In the genomic region with DNA sequence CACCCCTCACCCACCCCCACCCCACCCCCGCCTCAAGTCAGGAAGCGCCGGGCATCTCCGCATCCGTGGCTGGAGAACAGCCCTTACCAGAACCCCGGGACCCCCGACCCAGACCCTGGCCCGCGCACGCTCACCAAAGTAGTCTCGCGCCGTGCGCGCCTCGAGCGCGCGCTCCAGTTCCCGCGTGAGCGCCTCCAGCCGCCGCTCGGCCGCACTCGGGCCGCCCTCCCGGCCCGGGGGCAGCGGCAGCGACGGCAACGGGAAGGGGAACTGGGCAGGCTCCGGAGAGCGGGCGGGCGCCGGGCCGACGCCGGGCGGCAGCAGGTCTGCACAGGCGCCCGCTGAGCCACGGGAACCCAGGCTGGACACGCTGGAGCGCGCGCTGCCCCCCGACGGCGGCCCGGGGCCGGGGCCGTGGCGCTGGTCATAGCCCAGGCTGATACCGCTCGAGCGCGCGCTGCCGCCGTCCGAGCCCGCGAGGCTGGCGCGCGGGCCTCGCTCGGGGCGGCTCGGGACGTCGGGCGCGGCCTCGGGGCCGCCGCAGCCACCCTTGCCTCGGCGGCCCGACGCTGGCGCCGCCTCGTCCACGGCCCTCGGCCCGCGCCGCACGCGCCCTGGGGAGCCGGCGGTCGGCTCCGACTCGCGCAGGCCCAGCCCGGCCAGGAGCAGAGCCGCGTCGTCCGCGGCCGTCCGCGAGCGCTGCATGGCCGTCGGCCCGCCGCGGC, we compare ENCODE assay signal across 8 mouse cellular contexts. TPM values are rescaled to one million over a fixed set of nuclear protein-coding genes. Genes with fewer than 3 reads are reported as not detected.
A peak's percentile ranks its signal among the peaks of the same experiment; 100 is the strongest.
DNase-seq lines count a peak whose midpoint lies in the region; ATAC-seq and TF ChIP-seq lines count a peak whose summit lies in the region.

No protein-coding gene starts in this region.

- DNase-seq in cerebellum, postnatal 25 days: peak; percentile 15 to 31
- DNase-seq in cerebellum, postnatal 36 days: no peak
- DNase-seq in Patski (ENCODE audit: low read depth, low spot score): no peak
- peak; percentile 49 for DNase-seq in forebrain, embryonic 14.5 days (ENCODE audit: low spot score)
- peak; percentile 68 for DNase-seq in intestine, embryonic 14.5 days (ENCODE audit: low spot score)
- peak; percentile 31 for DNase-seq in liver, postnatal 0 days
- peak; percentile 57 for DNase-seq in retina, embryonic 14.5 days (ENCODE audit: low spot score)
- DNase-seq in frontal cortex, postnatal 25 days (ENCODE audit: low spot score in 2 of 2): no peak

- peak overlapping the region; percentile 59 for H3K4me2 ChIP-seq in forebrain, embryonic 14.5 days (ENCODE audit: low read length)
- H3K4me2 ChIP-seq in intestine, embryonic 14.5 days (ENCODE audit: low read length): peak overlapping the region; percentile 68
- H3K4me2 ChIP-seq in liver, postnatal 0 days (ENCODE audit: low read depth, low read length): peak overlapping the region; percentile 74

- TF ChIP-seq CTCF in Patski (IDR thresholded peaks at IDR 0.05): no peak
- no peak for TF ChIP-seq CTCF in liver, postnatal 0 days (IDR thresholded peaks at IDR 0.05; ENCODE audit: low read depth)

- no peaks in the 10 kb centered on the region for H3K27me3 ChIP-seq in Patski
- H3K27me3 ChIP-seq in forebrain, embryonic 14.5 days (replicated peaks; ENCODE audit: control insufficient read depth, insufficient read depth, low read length): no peaks in the 10 kb centered on the region
- no peaks in the 10 kb centered on the region for H3K27me3 ChIP-seq in intestine, embryonic 14.5 days (replicated peaks; ENCODE audit: control insufficient read depth, insufficient read depth, low read length)
- peaks cover 20% of the 10 kb centered on the region for H3K27me3 ChIP-seq in liver, postnatal 0 days (ENCODE audit: insufficient read depth, low read length)

- peaks cover 12% of the 10 kb centered on the region; the same call in 1 of the 2 replicates for H3K4me1 ChIP-seq in forebrain, embryonic 14.5 days (ENCODE audit: control insufficient read depth, insufficient read depth, low read length)
- peaks cover 19% of the 10 kb centered on the region for H3K4me1 ChIP-seq in intestine, embryonic 14.5 days (replicated peaks; ENCODE audit: control insufficient read depth, insufficient read depth, low read length)
- H3K4me1 ChIP-seq in liver, postnatal 0 days (ENCODE audit: insufficient read depth): no peaks in the 10 kb centered on the region

- peak; percentile 40 for ATAC-seq in Patski
- ATAC-seq in forebrain, embryonic 14.5 days: peak; percentile 76
- peak; percentile 64 for ATAC-seq in intestine, embryonic 14.5 days (replicated peaks; ENCODE audit: low FRiP score, low TSS enrichment, low read depth)
- peak; percentile 80 for ATAC-seq in liver, postnatal 0 days

- no peak for TF ChIP-seq EP300 in liver, postnatal 0 days (IDR thresholded peaks at IDR 0.05; ENCODE audit: low read depth)

- POLR2A ChIA-PET in Patski (lab: Charles Lee): no interaction called here

- in situ Hi-C loops in Patski (cut with MboI; ENCODE audit: low pct_unique_long_range_greater_than_20kb): no loop called here

- peak overlapping the region; percentile 54; the same call in 1 of the 2 replicates for H3K27ac ChIP-seq in forebrain, embryonic 14.5 days (ENCODE audit: low read depth, low read length)
- peak overlapping the region; percentile 84 for H3K27ac ChIP-seq in intestine, embryonic 14.5 days (ENCODE audit: low read depth)
- H3K27ac ChIP-seq in liver, postnatal 0 days (ENCODE audit: low read depth): peak overlapping the region; percentile 36

- H3K9ac ChIP-seq in forebrain, embryonic 14.5 days (ENCODE audit: low read length): peak overlapping the region; percentile 84
- H3K9ac ChIP-seq in intestine, embryonic 14.5 days (ENCODE audit: low read length): peak overlapping the region; percentile 96
- peak overlapping the region; percentile 74 for H3K9ac ChIP-seq in liver, postnatal 0 days (replicated peaks)

- H3K4me3 ChIP-seq in forebrain, embryonic 14.5 days (ENCODE audit: low read depth, low read length): peak overlapping the region; percentile 74
- H3K4me3 ChIP-seq in intestine, embryonic 14.5 days (ENCODE audit: low read depth, low read length): peak overlapping the region; percentile 71
- peak overlapping the region; percentile 57 for H3K4me3 ChIP-seq in liver, postnatal 0 days (ENCODE audit: low read depth, low read length)

- no peaks in the 10 kb centered on the region for H3K9me3 ChIP-seq in forebrain, embryonic 14.5 days (replicated peaks; ENCODE audit: control insufficient read depth, low read length)
- no peaks in the 10 kb centered on the region for H3K9me3 ChIP-seq in intestine, embryonic 14.5 days (ENCODE audit: control insufficient read depth, low read length)
- H3K9me3 ChIP-seq in liver, postnatal 0 days (ENCODE audit: low read length): no peaks in the 10 kb centered on the region

- CTCF ChIA-PET in Patski (lab: Charles Lee): no interaction called here

- WGBS in forebrain, embryonic 14.5 days: under 1% methylated on average over 81 of the region's 116 CpGs
- under 1% methylated on average over 63 of the region's 116 CpGs for WGBS in intestine, embryonic 14.5 days
- 1% methylated on average over 47 of the region's 116 CpGs for WGBS in liver, postnatal 0 days (ENCODE audit: insufficient replicate concordance)

- H3K36me3 ChIP-seq in forebrain, embryonic 14.5 days (ENCODE audit: control insufficient read depth, insufficient read depth, low read length): no peaks in the 10 kb centered on the region
- H3K36me3 ChIP-seq in intestine, embryonic 14.5 days (ENCODE audit: control insufficient read depth, insufficient read depth, low read length): 0 out of 2 replicates have a peak, but pooled peaks cover 4% of the 10 kb centered on the region
- no peaks in the 10 kb centered on the region for H3K36me3 ChIP-seq in liver, postnatal 0 days (replicated peaks; ENCODE audit: insufficient read depth, low read length)

RNA-seq across cellular contexts. Expression of a gene that starts 0.6 kb away (rescaled TPM):
- 51.1 TPM for polyA plus RNA-seq in Patski (2021)
- polyA plus RNA-seq in forebrain, embryonic 14.5 days (2014; fragmentation: Nextera tagmentation; extraction: Ambion mirVana): 3.3 and 4.2 TPM in 2 replicates
- 5.3 and 5.5 TPM in 2 replicates for polyA plus RNA-seq in intestine, embryonic 14.5 days (2014; fragmentation: Nextera tagmentation; extraction: Ambion mirVana)
- 0.94 and 1.5 TPM in 2 replicates for polyA plus RNA-seq in liver, postnatal 0 days (2015; fragmentation: Nextera tagmentation; extraction: Ambion mirVana)

RNA-seq across cellular contexts. Expression of a gene that starts 36.9 kb away (rescaled TPM):
- 118 TPM for polyA plus RNA-seq in Patski (2021)
- polyA plus RNA-seq in forebrain, embryonic 14.5 days (2014; fragmentation: Nextera tagmentation; extraction: Ambion mirVana): 199 and 213 TPM in 2 replicates
- 187 and 201 TPM in 2 replicates for polyA plus RNA-seq in intestine, embryonic 14.5 days (2014; fragmentation: Nextera tagmentation; extraction: Ambion mirVana)
- polyA plus RNA-seq in liver, postnatal 0 days (2015; fragmentation: Nextera tagmentation; extraction: Ambion mirVana): 42.1 and 50.0 TPM in 2 replicates

RNA-seq across cellular contexts. Expression of a gene that starts 37.3 kb away (rescaled TPM):
- polyA plus RNA-seq in Patski (2021): not detected
- polyA plus RNA-seq in forebrain, embryonic 14.5 days (2014; fragmentation: Nextera tagmentation; extraction: Ambion mirVana): not detected in 2 replicates
- not detected in 2 replicates for polyA plus RNA-seq in intestine, embryonic 14.5 days (2014; fragmentation: Nextera tagmentation; extraction: Ambion mirVana)
- polyA plus RNA-seq in liver, postnatal 0 days (2015; fragmentation: Nextera tagmentation; extraction: Ambion mirVana): not detected in 2 replicates

Comparison
In these comparisons a context has a peak if more than half of its experiments do, and no peak if none do; other contexts are left out.
1. DNase-seq: peak in cerebellum, postnatal 25 days (2 of 2), forebrain, embryonic 14.5 days (single experiment), intestine, embryonic 14.5 days (single experiment), liver, postnatal 0 days (single experiment) and retina, embryonic 14.5 days (single experiment); none in cerebellum, postnatal 36 days (0 of 2), Patski (single experiment) and frontal cortex, postnatal 25 days (0 of 2).
2. Peak in every context shown above with its lines, with median percentiles within 50 percentile points of each other: ATAC-seq, H3K27ac ChIP-seq, H3K4me2 ChIP-seq, H3K4me3 ChIP-seq and H3K9ac ChIP-seq.